Mouse (Mus musculus) myocyte (in vitro differentiated cells): ENCODE data around the gene Lrp1. TPM values are rescaled to one million over a fixed set of nuclear protein-coding genes. Genes with fewer than 3 reads are reported as not detected.

Experiments
- H3K27me3 ChIP-seq: one replicate; pipeline ENCODE4 v1.6.1; 2011; ENCODE audit not compliant: control insufficient read depth, insufficient read depth, insufficient read length
- H3K36me3 ChIP-seq: one replicate; pipeline ENCODE4 v1.6.1; 2011; ENCODE audit not compliant: control insufficient read depth, insufficient read depth
- H3K4me2 ChIP-seq: one replicate; pipeline ENCODE4 v1.6.1; 2011; ENCODE audit warnings: low read depth, control low read depth
- H3K4me3 ChIP-seq: one replicate; pipeline ENCODE4 v1.5.1; 2011; ENCODE audit warnings: mild to moderate bottlenecking, control low read depth, moderate library complexity
- H3K79me2 ChIP-seq: one replicate; pipeline ENCODE4 v1.6.1; 2011; ENCODE audit not compliant: control insufficient read depth, insufficient read depth
- H3ac ChIP-seq: one replicate; pipeline ENCODE4 v1.6.1; 2011; ENCODE audit not compliant: control insufficient read depth, insufficient read length
- CEBPB ChIP-seq: IDR thresholded peaks from 2 replicates; pipeline ENCODE4 v1.6.1; 2011; ENCODE audit warnings: mild to moderate bottlenecking, moderate library complexity; ENCODE audit not compliant: poor library complexity, insufficient read depth, severe bottlenecking
- E2F4 ChIP-seq: IDR thresholded peaks from one replicate; pipeline ENCODE4 v1.6.1; 2011; ENCODE audit warnings: mild to moderate bottlenecking, control low read depth, moderate library complexity; ENCODE audit not compliant: insufficient read depth
- MAX ChIP-seq: IDR thresholded peaks from one replicate; pipeline ENCODE4 v1.6.1; 2011; ENCODE audit warnings: low read depth, mild to moderate bottlenecking, control low read depth
- MYOD1 ChIP-seq, 3 experiments: IDR thresholded peaks; one replicate each; pipeline ENCODE4 v1.6.1; 2011; ENCODE audit warnings: control low read depth in 2 of 3, low read depth in 2 of 3, mild to moderate bottlenecking in 2 of 3, moderate library complexity in 1 of 3; ENCODE audit not compliant: insufficient read length in 2 of 3, control insufficient read depth in 1 of 3
- MYOG ChIP-seq, 3 experiments: IDR thresholded peaks; one replicate each; pipeline ENCODE4 v1.6.1; 2011; ENCODE audit warnings: control low read depth in 2 of 3, low read depth in 2 of 3, mild to moderate bottlenecking in 2 of 3; ENCODE audit not compliant: insufficient read length in 2 of 3, control insufficient read depth in 1 of 3, insufficient read depth in 1 of 3
- POLR2A ChIP-seq: IDR thresholded peaks from one replicate; pipeline ENCODE4 v1.6.1; 2011; ENCODE audit warnings: low read depth, mild to moderate bottlenecking, control low read depth, moderate library complexity; ENCODE audit not compliant: insufficient read length
- POLR2AphosphoS2 ChIP-seq: IDR thresholded peaks from one replicate; pipeline ENCODE4 v1.6.1; 2011; ENCODE audit warnings: low read depth, control low read depth; ENCODE audit not compliant: insufficient read length
- REST ChIP-seq: IDR thresholded peaks from one replicate; pipeline ENCODE4 v1.6.1; 2011; ENCODE audit warnings: mild to moderate bottlenecking, control low read depth, moderate library complexity; ENCODE audit not compliant: insufficient read depth, insufficient read length
- SRF ChIP-seq: IDR thresholded peaks from one replicate; pipeline ENCODE4 v1.6.1; 2011; ENCODE audit warnings: low read depth; ENCODE audit not compliant: control insufficient read depth, insufficient read length
- TCF12 ChIP-seq: IDR thresholded peaks from one replicate; pipeline ENCODE4 v1.6.1; 2011; ENCODE audit warnings: mild to moderate bottlenecking, control low read depth; ENCODE audit not compliant: poor library complexity, insufficient read depth, severe bottlenecking
- TCF3 ChIP-seq: IDR thresholded peaks from one replicate; pipeline ENCODE4 v1.6.1; 2011; ENCODE audit warnings: low read depth, control low read depth; ENCODE audit not compliant: insufficient read length
- USF1 ChIP-seq: IDR thresholded peaks from one replicate; pipeline ENCODE4 v1.6.1; 2011; ENCODE audit warnings: low read depth, mild to moderate bottlenecking, control low read depth, moderate library complexity
- polyA plus RNA-seq: library from polyadenylated mRNA; unstranded; fragments of >200 nt; fragmentation: generic; extraction: Trizol; gene quantifications from one replicate; pipeline ENCODE4 v1.2.1, GENCODE M21; 2012; ENCODE audit warnings: missing spikeins

The Lrp1 gene
- polyA plus RNA-seq, 1 experiment = 244 TPM

- TF ChIP-seq TCF12 = no peak
- TF ChIP-seq POLR2A = no peak
- TF ChIP-seq REST = no peak
- TF ChIP-seq MYOD1 (IDR thresholded peaks at IDR 0.05; ENCODE audit: control insufficient read depth in 1 of 3, insufficient read length in 2 of 3, low read depth in 2 of 3) = no peak
- Histone ChIP-seq H3ac (no peak overlapping the region), H3K4me3 (no peak overlapping the region), H3K27me3 (no peaks in the 10 kb centered on the region), H3K79me2 (no peaks in the 10 kb centered on the region), H3K4me2 (no peak overlapping the region), H3K36me3 (peaks cover 21% of the 10 kb centered on the region)
Measured at GRCm38 (mm10) chr10:127542720-127543119, 78.2 kb downstream of the Lrp1 start.

DNA sequence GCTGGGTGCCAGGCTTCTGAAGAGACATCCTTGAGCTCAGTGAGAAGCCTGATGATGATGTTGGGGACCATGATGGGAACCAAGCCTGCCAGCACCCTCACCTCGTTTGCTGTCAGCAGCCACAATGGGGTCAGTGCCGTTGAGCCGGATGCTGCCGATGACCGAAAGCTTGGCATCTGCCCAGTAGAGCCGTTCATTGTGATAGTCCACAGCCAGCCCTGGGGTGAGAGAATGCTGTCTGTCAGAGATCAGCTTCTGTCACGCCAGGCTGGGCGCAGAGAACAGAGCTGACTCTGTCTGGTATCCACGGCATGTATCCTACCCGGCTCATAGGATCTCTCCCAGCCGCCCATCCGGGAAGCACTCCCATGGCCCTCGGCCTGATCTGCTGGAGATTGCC lies 78.9 kb downstream of the Lrp1 start:
- Histone ChIP-seq H3K27me3 (no peaks in the 10 kb centered on the region), H3ac (no peak overlapping the region), H3K4me2 (no peak overlapping the region), H3K4me3 (no peak overlapping the region), H3K36me3 (peaks cover 17% of the 10 kb centered on the region), H3K79me2 (no peaks in the 10 kb centered on the region)
- TF ChIP-seq REST (no peak), POLR2AphosphoS2 (peak; percentile 6)

- Histone ChIP-seq H3ac (no peak overlapping the region), H3K4me2 (no peak overlapping the region), H3K27me3 (no peaks in the 10 kb centered on the region), H3K36me3 (peaks cover 17% of the 10 kb centered on the region), H3K4me3 (no peak overlapping the region), H3K79me2 (no peaks in the 10 kb centered on the region)
- TF ChIP-seq POLR2AphosphoS2 (no peak), MYOD1 (IDR thresholded peaks at IDR 0.05; ENCODE audit: control insufficient read depth in 1 of 3, insufficient read length in 2 of 3, low read depth in 2 of 3) (no peak), SRF (no peak), CEBPB (no peak), POLR2A (no peak), USF1 (no peak), TCF3 (no peak), MYOG (IDR thresholded peaks at IDR 0.05; ENCODE audit: control insufficient read depth in 1 of 3, insufficient read depth in 1 of 3, insufficient read length in 2 of 3, low read depth in 2 of 3) (no peak), REST (no peak), E2F4 (no peak), MAX (no peak), TCF12 (no peak)
Measured at GRCm38 (mm10) chr10:127541510-127541909, 79.4 kb downstream of the Lrp1 start.

DNA sequence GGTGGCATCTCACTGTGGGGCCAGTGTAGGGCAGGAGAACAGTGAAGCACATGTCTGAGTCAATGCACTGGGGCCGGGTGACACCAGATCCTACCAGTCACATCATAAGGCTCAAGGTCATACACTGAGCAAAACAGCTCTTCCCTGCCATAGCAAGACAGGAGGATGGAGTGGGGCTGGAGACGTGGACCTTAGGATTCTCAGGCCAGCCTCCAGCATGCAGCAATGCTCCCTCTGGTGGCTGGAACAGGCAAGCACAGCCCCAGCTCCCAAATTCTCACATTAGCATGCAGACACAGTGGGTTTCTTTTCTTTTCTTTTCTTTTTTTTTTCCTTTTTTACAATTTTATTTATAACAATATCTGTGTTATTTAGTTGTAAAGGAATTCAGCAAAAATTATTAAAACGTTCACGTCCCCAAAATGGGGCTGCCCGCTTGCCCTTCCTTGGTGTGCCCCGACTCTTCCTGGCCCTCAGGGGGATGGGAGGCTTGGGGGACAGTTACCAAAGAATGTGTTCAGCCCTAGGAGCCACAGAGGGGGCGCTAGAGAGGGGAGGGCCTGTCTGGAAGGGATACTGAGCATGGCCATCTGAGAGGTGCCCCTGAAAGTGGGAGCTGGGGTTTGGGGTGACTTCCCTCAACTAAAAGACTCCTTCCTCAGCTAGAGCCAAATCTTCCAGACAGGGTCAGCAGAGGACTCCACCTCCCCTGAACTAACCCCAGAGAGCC lies 82.9 kb downstream of the Lrp1 start:
- Histone ChIP-seq H3K36me3 (peaks cover 4% of the 10 kb centered on the region), H3K79me2 (no peaks in the 10 kb centered on the region), H3K4me2 (no peak overlapping the region), H3K27me3 (peaks cover 8% of the 10 kb centered on the region), H3ac (no peak overlapping the region), H3K4me3 (no peak overlapping the region)
- TF ChIP-seq POLR2A = no peak
- TF ChIP-seq POLR2AphosphoS2 = peak; percentile 72

DNA sequence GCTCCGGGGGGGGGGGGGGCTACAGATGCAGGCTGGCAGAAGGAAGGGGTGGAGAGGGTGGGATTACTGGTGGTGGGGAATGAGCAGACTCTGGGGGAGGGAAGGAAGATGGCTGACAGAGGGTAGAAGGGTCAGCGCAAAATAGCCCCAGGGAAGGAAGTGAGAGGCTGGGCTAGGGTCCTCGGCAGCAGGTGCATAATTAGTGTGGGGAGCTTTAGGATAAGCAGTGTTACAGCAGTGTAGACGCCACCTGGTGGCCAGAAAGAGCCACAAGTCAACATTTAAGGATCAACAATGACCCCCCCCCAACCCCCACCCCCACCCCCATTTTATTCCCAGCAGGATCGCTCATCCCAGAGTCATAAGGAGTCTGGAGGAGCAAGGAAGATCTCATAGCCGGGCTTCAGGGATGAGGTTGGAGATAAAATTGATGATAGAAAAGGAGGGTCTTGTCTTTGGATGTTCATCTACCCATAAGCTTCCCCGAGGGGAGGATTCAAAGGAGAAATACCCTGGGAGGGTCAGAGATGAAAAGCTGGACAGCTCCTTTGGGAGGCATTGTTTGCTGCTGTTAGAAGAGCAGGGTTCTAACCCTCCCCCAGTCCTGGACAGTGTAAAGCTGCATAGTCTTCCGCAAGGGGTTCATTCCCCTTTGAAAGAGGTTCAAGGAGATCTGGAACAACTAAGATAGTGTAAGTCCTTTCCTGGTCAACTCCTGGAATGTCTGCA lies 84.2 kb downstream of the Lrp1 start:
- TF ChIP-seq TCF3 (no peak), USF1 (no peak), POLR2AphosphoS2 (peak; percentile 16), MYOG (IDR thresholded peaks at IDR 0.05; ENCODE audit: control insufficient read depth in 1 of 3, insufficient read depth in 1 of 3, insufficient read length in 2 of 3, low read depth in 2 of 3) (no peak)
- Histone ChIP-seq H3ac (no peak overlapping the region), H3K4me2 (no peak overlapping the region), H3K27me3 (peaks cover 19% of the 10 kb centered on the region), H3K79me2 (no peaks in the 10 kb centered on the region), H3K4me3 (no peak overlapping the region), H3K36me3 (peaks cover 4% of the 10 kb centered on the region)

GRCm38 (mm10) chr10:127534929-127535384 lies 86.0 kb downstream of the Lrp1 start:
- Histone ChIP-seq H3K4me2 (peak overlapping the region; percentile 88), H3K4me3 (peak overlapping the region; percentile 15), H3K79me2 (no peaks in the 10 kb centered on the region), H3ac (peak overlapping the region; percentile 30), H3K36me3 (no peaks in the 10 kb centered on the region), H3K27me3 (peaks cover 35% of the 10 kb centered on the region)
- no peak for TF ChIP-seq E2F4
